Mouse (Mus musculus): ENCODE results near the gene Bach2.
A peak's percentile ranks its signal among the peaks of the same experiment; 100 is the strongest.

Gene Bach2

DNA sequence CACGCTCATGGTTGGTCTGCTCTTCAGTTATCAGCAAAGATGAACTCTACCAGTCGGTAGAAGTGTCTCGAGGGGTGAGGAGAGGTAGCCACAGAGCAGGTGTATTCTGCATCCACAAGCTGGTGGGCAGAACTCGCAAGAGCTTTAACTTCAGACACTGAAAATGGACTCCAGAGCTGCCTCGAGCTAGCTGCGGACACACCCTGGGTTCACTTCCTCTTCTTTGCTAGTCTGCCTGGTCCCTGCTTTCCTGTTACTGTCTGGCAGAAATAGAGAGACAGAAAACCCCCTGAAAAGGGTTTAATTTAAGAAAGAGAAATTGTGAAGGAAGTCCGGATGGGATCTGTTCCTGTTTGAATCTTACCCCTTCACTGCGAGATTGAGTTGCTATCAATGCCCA is 326.3 kb downstream of the Bach2 start:
- peak in 1 of 2 experiments; percentile 65 for DNase-seq (ENCODE audit: low spot score in 2 of 2)

DNA sequence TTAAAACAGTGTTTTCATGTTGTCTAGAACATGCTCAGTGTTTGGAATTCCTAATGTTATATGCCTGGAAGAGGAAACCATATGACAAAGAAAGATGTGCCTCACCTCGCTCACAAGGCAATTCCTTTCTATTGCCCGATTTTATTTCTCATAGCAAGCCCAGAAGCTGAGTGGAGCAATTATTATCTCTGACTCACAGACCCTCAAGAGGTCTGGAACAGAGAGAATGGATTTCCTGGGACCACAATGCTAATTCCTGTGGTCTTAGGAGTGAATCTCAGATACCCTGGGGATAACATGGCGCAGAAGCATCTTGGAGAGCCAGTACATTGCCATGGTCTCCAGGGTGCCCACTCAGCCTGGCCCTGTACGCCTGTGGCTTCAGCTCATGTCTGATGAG is 330.4 kb downstream of the Bach2 start:
- no peak for DNase-seq (ENCODE audit: low spot score in 2 of 2)

DNA sequence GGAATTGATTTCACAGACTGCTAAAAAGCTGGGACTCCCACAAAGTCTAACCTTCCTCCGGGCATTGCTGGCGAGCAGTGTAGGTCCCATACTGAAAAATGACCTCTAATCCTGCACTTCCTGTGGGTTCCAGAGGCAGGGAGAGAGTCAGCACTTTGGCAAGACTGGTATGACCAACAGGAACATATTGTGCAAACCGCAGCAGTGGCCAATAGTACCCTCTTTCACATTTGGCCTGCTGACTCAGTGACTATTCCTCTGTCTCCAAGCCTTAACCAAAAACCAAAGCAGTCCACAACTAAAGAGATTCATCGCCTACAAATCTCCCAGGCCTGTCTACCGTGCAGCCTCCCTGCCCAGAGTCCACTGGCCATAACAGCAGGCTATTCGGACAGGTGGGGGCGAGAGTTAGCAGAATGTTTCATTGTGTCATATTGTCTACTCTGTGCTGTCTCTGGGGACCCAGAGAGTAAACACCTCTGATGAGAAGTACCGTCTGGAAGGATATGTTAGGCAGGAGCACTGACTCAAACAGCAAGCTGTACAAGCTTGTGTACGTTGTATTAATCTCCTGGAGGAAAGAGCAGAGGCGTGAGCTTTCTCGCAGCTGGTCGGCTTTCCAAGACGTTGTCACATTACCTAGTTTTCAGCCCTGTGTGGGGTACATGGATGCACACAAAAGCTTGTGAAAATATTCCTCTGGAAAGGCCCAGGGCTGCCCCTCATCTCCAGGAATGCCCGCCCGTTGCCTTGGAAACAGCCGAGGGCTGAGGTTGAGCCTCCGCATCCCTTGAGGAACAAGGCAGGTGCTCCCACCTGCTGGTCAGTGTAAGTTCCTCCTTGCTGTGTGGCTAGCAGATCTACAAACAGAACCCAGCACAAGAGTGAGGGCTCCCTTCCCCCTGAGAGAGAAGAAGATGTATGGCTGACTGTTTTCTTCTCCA is 331.7 kb downstream of the Bach2 start:
- no peak for DNase-seq (ENCODE audit: low spot score in 2 of 2)

DNA sequence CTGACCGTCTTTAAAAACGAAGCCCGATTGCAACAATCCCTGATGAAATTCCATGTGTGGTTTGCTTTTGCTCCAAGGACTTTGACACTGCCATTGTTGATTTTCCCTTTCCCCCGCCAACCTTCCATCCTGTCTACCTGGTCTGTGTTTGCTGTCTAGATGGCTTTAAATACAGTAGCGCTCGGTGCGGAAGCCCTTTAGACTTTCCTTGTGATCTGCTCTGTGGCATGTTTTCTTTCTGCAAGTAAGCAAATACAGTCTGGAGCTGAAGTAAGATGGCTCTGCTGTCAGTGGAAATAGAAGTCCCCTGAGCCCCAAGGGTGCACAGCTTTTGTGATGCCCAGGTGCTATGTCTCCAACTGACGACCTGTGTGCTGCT is 332.3 kb downstream of the Bach2 start:
- no peak for DNase-seq (ENCODE audit: low spot score in 2 of 2)

DNA sequence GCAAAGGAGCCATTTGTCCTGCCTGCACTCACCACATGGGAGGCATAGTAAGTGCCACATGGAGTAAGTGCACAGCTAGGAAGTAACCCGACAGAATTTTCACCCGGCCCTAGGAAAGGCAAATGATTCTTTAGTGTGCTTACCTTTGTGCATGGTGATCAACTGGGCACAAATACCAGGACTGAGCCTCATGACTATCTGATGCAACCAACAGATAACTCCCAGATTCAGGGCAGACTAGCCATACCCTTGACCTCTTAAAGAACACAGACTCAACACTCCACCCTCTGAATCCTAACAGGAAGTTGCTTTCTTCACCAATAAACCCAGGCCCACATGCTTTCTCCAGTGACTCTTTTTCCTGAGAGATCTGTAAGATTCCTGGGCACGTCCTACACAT is 332.8 kb downstream of the Bach2 start:
- no peak for DNase-seq (ENCODE audit: low spot score in 2 of 2)

DNA sequence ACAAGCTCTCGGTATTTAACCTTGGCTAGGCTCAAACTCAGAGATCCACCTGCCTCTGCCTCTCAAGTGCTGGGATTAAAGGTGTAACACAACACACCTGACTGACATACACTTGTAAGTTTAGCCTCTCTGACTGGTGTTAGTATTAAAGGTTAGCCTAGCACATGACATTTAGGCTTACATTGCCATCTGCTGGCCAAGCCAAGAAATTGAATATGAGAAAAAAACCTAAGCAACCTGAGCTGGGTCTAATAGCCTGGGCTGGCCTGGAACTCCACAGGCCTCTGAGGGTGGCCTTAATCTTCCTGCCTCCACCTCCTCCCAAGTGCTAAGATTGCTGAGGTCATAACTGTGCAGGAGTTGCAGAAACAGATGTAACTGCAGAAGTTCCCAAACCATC is 333.5 kb downstream of the Bach2 start:
- DNase-seq (ENCODE audit: low spot score in 2 of 2) = peak; percentile 50 to 64

DNA sequence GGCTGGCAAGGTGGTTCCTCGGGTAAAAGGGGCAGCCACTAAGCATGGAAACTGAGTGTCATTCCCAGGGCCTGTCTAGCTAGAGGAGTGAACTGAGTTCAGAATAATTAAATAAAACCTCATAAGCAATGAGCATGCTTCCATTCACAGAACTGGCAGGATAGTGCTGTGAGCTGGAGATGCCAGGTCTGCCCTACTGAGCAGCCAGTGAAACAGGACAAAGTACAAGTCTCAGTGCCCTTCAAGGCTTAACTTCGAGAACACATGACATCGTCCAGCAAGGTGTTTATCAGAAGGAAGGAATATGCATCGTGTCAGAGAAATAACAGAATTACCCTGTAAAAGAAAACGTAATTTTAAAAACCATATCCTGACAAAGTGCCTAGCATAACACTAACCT is 335.0 kb downstream of the Bach2 start:
- DNase-seq (ENCODE audit: low spot score in 2 of 2) = no peak

DNA sequence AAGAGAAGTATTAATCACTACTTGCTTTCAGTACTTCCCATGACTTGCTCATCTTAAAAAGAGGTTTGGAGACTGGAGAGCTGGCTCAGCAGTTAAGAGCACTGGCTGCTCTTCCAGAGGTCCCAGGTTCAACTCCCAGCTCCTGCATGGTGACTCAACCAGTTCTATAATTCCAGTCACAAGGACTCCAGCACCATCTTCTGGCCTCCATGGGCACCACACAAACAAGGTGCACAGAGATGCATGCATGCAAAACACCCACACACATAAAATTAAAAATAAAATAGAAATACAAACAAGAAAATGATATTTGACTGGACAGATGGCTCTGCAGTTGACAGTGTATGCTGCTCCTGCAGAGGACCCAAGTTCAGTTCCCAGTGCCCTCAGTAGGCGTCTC is 336.0 kb downstream of the Bach2 start:
- DNase-seq (ENCODE audit: low spot score in 2 of 2) = no peak

DNA sequence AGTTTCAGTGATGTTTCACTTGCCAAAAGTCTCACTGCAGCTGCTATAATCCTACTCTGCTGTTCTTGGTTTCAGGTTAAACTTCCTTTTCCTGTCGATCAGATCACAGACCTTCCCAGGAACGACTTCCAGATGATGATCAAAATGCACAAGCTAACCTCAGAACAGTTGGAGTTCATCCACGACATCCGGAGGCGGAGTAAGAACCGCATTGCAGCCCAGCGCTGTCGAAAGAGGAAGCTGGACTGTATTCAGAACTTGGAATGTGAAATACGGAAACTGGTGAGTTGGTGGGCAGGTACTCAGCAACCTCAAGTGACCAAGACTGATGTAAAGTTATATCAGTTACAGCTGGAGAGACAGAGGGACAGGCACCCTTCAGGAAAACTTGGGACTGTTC is 336.6 kb downstream of the Bach2 start:
- no peak for DNase-seq (ENCODE audit: low spot score in 2 of 2)

DNA sequence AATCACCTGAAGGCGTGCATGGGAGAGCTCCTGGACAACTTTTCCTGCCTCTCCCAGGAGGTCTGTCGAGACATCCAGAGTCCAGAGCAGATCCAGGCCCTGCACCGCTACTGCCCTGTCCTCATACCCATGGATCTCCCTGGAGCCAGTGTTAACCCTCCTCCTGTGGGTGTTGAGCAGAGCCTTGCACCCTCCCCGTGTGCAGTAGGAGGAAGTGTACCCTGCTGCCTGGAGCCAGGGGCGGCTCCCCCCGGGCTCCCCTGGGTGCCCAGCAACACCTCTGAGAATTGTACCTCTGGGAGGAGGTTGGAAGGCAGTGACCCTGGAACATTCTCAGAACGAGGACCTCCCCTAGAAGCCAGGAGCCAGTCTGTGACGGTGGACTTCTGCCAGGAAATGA is 341.2 kb downstream of the Bach2 start:
- DNase-seq (ENCODE audit: low spot score in 2 of 2) = no peak

DNA sequence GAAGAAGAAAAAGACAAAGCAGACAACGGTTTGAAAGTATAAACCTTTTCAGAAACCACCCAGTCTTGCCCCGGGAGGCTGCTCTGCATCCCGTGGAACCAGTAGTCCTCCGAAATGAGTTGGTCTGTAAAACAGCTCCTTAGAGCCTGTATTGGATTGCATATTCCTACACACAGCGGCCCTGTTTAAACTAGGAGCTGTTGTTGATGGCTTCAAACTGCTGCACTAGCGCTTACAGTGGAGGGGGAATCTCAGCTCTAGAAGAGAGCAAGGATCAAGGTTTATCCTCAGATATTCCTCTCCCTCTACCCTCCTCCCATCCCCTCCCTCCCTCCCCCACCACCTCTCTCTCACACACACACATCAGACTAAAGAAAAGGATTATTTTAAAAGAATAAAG is 345.6 kb downstream of the Bach2 start:
- no peak for DNase-seq (ENCODE audit: low spot score in 2 of 2)

DNA sequence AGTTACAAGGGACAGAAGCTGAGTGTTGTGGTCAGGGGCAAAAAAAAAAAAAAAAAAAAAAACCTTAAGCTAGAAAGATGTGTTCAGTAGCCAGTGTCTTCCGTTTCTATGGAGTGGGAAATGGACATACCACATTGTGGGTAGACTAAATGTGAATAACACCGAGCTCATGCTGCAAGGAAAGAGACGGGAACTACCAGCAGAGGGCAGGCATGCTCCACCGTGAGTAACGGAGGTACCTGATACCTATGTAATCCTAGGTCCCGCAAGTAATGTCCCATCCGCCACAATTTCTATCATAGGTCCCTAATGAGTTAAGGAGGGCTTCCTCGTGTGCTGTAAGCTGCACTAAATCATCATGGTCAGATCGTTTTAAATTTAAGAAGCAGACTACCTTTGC is 348.0 kb downstream of the Bach2 start:
- DNase-seq (ENCODE audit: low spot score in 2 of 2) = peak; percentile 59 to 72

DNA sequence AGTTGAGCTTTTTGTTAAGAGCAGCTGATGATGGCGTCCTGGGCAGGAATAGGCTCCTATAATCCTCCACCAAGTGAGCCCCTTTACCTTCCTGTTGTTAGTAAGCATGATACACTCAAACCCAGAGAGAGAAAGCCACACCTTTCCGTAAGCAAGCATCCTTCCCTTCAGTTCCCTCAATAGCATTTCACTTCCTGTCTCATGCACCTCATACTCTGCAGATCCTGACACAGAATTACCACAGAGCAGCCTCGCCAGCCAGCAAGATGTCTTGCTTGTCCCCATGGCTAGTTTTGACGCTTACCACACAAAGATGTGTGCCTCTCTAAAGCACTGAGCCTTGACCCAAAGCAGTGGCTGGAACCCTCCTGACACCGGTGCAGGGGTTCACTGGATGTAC is 348.9 kb downstream of the Bach2 start:
- DNase-seq (ENCODE audit: low spot score in 2 of 2) = no peak

DNA sequence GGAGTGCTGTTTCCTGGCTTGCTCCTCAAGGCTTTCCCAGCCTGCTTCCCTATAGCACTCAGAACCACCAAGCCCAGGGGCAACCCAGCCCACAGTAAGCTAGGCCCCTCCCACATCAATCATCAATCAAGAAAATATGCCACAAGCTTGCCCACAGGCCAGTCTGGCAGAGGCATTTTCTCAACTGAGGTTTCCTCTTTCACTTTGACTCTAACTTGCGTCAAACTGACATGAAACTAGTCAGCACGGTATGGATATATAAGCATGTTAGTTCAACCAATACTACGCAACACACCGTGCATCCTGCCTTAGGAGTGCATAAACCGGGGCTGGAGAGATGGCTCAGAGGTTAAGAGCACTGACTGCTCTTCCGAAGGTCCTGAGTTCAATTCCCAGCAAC is 349.6 kb downstream of the Bach2 start:
- peak; percentile 53 to 57 for DNase-seq (ENCODE audit: low spot score in 2 of 2)

DNA sequence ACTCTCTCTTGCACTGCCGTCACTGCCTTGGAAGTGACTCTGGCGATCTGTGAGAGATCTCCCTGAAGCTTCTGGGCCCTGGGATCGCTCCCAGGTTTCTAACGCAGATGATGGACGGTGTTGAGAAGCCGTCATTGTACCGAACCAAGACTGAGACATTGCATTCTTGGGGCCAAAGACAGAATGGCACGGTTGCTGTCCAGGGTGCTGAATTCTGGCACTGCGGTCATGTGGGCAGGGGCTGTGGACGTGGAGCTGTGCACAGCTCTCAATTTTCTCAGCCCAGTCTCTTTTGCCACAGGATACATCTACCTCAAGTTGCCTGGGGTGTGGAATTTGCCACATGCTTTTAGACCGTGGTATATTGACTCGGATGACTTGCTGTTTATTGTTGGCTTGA is 362.5 kb downstream of the Bach2 start:
- peak; percentile 16 to 46 for DNase-seq (ENCODE audit: low spot score in 2 of 2)

DNA sequence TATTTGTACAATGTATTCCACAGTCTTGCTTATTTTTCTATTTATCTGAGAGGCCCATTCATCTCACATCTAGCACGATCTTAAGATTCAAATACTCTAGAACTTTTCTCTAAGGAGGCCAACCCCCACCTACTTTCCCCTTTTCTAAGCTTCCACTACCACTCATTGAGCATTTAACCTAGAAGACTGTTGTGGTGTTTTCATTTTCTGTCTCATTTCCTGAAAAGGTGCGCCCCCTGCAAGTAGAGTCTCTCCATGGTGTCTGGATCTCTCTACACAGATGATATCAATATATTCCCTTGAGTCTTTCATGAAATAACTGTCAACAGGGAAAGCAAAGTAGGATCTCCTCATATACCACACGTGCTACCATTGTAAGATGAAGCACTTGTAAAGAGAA is 364.1 kb downstream of the Bach2 start, which contains the start of gene Gja10:
Gja10 (minus strand) TSS at position 101 of the 400 bp plus-strand sequence.
- no peak for DNase-seq (ENCODE audit: low spot score in 2 of 2)

DNA sequence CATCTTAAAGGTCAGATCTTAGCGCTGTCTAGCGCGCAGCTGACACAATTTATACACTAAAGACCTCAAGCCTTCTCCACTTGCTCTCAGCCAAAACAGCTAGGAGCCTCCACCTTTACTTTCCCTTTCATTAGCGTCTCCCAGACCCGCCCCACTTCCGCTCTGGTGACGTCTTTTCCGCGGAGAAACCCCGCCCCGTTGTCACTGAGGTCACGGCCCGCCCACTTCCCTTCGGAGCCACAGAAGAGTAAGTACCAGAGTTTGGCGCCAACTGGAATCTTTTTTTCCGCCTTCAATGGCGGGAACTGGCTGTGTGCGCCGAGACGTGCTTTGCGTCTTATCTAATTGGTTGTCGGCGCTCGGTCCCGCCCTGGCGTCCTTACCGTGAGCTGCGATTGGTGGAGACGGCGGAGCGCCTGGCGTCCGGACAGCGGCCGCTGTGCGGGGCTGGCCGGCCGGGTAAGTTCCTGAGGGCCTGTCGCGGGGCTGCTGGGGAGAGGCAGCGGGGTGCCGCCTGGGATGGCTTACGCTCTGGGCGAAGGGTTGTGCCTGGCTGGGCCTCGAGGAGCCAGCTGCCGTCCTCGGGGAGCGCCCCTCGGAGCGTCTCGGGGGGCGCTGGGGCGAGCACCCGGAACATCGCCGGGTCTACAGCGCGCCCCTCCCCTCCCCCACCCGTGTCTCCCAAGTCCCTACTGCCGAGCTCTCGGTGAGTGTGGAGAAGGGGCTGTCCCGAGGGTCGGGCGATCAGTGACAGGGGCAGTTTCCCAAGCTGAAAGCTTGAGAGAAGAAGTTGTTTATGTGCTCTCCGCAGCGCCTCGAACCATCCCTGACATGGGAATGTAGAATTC is 376.7 kb downstream of the Bach2 start, which contains the start of gene Casp8ap2:
Casp8ap2 (plus strand) TSS at position 418 of the 848 bp plus-strand sequence.
- DNase-seq (ENCODE audit: low spot score in 2 of 2) = peak; percentile 100

DNA sequence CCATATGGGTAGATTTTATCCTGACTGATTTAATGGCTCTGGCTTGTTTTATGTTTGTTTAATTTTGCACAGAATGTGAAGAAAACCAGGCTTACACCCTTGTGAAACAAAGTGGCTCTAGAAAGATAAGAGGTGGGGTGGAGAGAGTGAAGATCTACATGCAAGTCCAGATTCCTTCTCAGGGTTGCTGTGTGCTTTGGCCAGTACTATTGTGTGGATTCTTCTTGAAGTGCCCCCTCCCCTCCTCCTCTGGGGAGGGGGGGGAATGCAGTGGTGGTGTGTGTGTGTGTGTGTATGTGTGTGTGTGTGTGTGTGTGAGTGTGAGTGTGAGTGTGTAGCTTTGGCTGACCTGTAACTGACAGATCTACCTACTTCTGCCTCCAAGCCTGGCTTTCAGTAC is 383.0 kb downstream of the Bach2 start:
- no peak for DNase-seq (ENCODE audit: low spot score in 2 of 2)

Measured in natural killer cell, adult 2 months (primary cell).